Comparison of ENCODE assay signal across 23 mouse cellular contexts in genomic region chr13:43975801-43976200, GRCm38 (mm10).
A peak's percentile ranks its signal among the peaks of the same experiment; 100 is the strongest.
DNase-seq lines count a peak whose midpoint lies in the region; ATAC-seq and TF ChIP-seq lines count a peak whose summit lies in the region.
"Had no signal": no experiment of that assay in that cellular context is flagged by ENCODE, and none has a peak within 500 bp of the region (broad histone marks: within the 10 kb centered on the region; RNA-seq: fewer than 3 reads in every experiment).

No protein-coding gene starts in this region.

- no peak overlapping the region for H3K4me2 ChIP-seq in limb, embryonic 12.5 days
- H3K4me2 ChIP-seq: embryonic facial prominence, embryonic 15.5 days; hindbrain, embryonic 15.5 days had no signal

- no peak overlapping the region for H3K4me3 ChIP-seq in limb, embryonic 12.5 days (replicated peaks)
- H3K4me3 ChIP-seq: embryonic facial prominence, embryonic 15.5 days; erythroblast, embryonic 14.5 days; gastrocnemius, adult 2 months; heart, embryonic 10.5 days; hindbrain, embryonic 15.5 days had no signal

- WGBS in limb, embryonic 12.5 days: 79% methylated on average over 7 of the region's 7 CpGs

- 0 out of 2 replicates have a peak, but pooled peaks cover 4% of the 10 kb centered on the region for H3K9me3 ChIP-seq in limb, embryonic 12.5 days
- H3K9me3 ChIP-seq: embryonic facial prominence, embryonic 15.5 days; heart, embryonic 10.5 days; hindbrain, embryonic 15.5 days had no signal

- no peaks in the 10 kb centered on the region for H3K4me1 ChIP-seq in limb, embryonic 12.5 days (replicated peaks)
- H3K4me1 ChIP-seq: embryonic facial prominence, embryonic 15.5 days; heart, embryonic 10.5 days; hindbrain, embryonic 15.5 days had no signal

- no peak for TF ChIP-seq CTCF in brain, embryonic 14.5 days (IDR thresholded peaks at IDR 0.05; ENCODE audit: borderline replicate concordance, extremely low read depth, insufficient read depth, insufficient read length)

- ATAC-seq in limb, embryonic 12.5 days (ENCODE audit: insufficient number of reproducible peaks, insufficient read depth, low FRiP score, low TSS enrichment, low read depth): no peak
- no peak for ATAC-seq in activated CD4-positive, CD25-positive, alpha-beta regulatory T cell, adult 4 months
- ATAC-seq: inflammation-experienced regulatory T-cells, adult 6 months; Patski had no signal

- peak overlapping the region; percentile 71 for H3K27ac ChIP-seq in limb, embryonic 12.5 days
- H3K27ac ChIP-seq: embryonic facial prominence, embryonic 15.5 days; gastrocnemius, adult 2 months; heart, embryonic 10.5 days; hindbrain, embryonic 15.5 days had no signal

- no peak overlapping the region for H3K9ac ChIP-seq in limb, embryonic 12.5 days (replicated peaks)
- H3K9ac ChIP-seq: embryonic facial prominence, embryonic 15.5 days; hindbrain, embryonic 15.5 days had no signal

- H3K36me3 ChIP-seq in limb, embryonic 12.5 days: no peaks in the 10 kb centered on the region
- H3K36me3 ChIP-seq: embryonic facial prominence, embryonic 15.5 days; heart, embryonic 10.5 days; hindbrain, embryonic 15.5 days had no signal

- H3K27me3 ChIP-seq in limb, embryonic 12.5 days: no peaks in the 10 kb centered on the region
- H3K27me3 ChIP-seq: CH12.LX; embryonic facial prominence, embryonic 15.5 days; hindbrain, embryonic 15.5 days; Patski had no signal

- no peak for TF ChIP-seq POLR2A in brain, embryonic 14.5 days (IDR thresholded peaks at IDR 0.05; ENCODE audit: borderline replicate concordance, extremely low read depth, insufficient read depth, insufficient read length, poor library complexity, severe bottlenecking)

- peak; percentile 72 for DNase-seq in heart, adult 11 months
- no peak for DNase-seq in heart, adult 9 months (ENCODE audit: low spot score in 2 of 2)
- DNase-seq in R1 (ENCODE audit: low read depth, low spot score): peak; percentile 12
- peak; percentile 21 for DNase-seq in brain, embryonic 14.5 days (ENCODE audit: low read depth)
- no peak for DNase-seq in right cerebral cortex, postnatal 4 days
- DNase-seq: adrenal gland, postnatal 14 days; cerebellum, adult 18-20 months; cerebellum, adult 9-11 months; cerebellum, postnatal 36 days; gastrocnemius, adult 2 months; gastrocnemius, postnatal 25 days; heart, postnatal 10 days; heart, postnatal 4 days; kidney, adult 18-20 months had no signal

Comparison
In these comparisons a context has a peak if more than half of its experiments do, and no peak if none do; other contexts are left out.
1. DNase-seq: peak in heart, adult 11 months (single experiment), R1 (single experiment) and brain, embryonic 14.5 days (single experiment); none in heart, adult 9 months (0 of 2) and right cerebral cortex, postnatal 4 days (single experiment).